Mouse (Mus musculus): Measurements from ENCODE around the gene Mpzl1. TPM values are rescaled to one million over a fixed set of nuclear protein-coding genes. Genes with fewer than 3 reads are reported as not detected.

Mpzl1 gene
- total RNA-seq, 1 experiment = 60.1 TPM

- H3K36me3 ChIP-seq (ENCODE audit: control insufficient read depth, insufficient read depth, low read length, poor library complexity, severe bottlenecking) = no peaks in the 10 kb centered on the region
- H3K4me3 ChIP-seq (ENCODE audit: insufficient read depth in 1 of 2, low read depth in 1 of 2, low read length in 2 of 2, poor library complexity in 1 of 2, severe bottlenecking in 1 of 2) = no peak overlapping the region
- H3K9me3 ChIP-seq (ENCODE audit: control insufficient read depth, insufficient read depth, low read depth, low read length) = no peaks in the 10 kb centered on the region
- no peak overlapping the region for H3K9ac ChIP-seq (ENCODE audit: insufficient read depth, low read depth, low read length, poor library complexity, severe bottlenecking)
- in situ Hi-C loops (cut with MboI; ENCODE audit: low sequenced_read_pairs in 2 of 2, unreplicated experiment in 2 of 2) = no loop called here
- no peak overlapping the region for H3K27ac ChIP-seq (ENCODE audit: insufficient read depth, low read depth, low read length, poor library complexity, severe bottlenecking)
- no peak for DNase-seq (ENCODE audit: low read depth, low spot score)
- no peak for TF ChIP-seq MAFK (IDR thresholded peaks at IDR 0.05; ENCODE audit: insufficient read depth, low read depth, low read length)
- TF ChIP-seq ZNF384 (IDR thresholded peaks at IDR 0.05; ENCODE audit: low read depth, low read length) = no peak
- TF ChIP-seq ZC3H11A (IDR thresholded peaks at IDR 0.05; ENCODE audit: borderline replicate concordance, low read depth, low read length) = no peak
- TF ChIP-seq CHD2 (IDR thresholded peaks at IDR 0.05; ENCODE audit: low read depth, low read length) = no peak
- no peak for TF ChIP-seq HCFC1 (IDR thresholded peaks at IDR 0.05; ENCODE audit: borderline replicate concordance, insufficient read depth, low read length)
- peaks cover 0 to 4% of the 10 kb centered on the region in 2 experiments; a peak in 1 of 4 replicates for H3K4me1 ChIP-seq (ENCODE audit: control insufficient read depth in 2 of 2, insufficient read depth in 2 of 2, low read length in 2 of 2, poor library complexity in 1 of 2)
These were observed 45.3 kb upstream of the Mpzl1 start for GRCm38 (mm10) chr1:165679618-165679997.

DNA sequence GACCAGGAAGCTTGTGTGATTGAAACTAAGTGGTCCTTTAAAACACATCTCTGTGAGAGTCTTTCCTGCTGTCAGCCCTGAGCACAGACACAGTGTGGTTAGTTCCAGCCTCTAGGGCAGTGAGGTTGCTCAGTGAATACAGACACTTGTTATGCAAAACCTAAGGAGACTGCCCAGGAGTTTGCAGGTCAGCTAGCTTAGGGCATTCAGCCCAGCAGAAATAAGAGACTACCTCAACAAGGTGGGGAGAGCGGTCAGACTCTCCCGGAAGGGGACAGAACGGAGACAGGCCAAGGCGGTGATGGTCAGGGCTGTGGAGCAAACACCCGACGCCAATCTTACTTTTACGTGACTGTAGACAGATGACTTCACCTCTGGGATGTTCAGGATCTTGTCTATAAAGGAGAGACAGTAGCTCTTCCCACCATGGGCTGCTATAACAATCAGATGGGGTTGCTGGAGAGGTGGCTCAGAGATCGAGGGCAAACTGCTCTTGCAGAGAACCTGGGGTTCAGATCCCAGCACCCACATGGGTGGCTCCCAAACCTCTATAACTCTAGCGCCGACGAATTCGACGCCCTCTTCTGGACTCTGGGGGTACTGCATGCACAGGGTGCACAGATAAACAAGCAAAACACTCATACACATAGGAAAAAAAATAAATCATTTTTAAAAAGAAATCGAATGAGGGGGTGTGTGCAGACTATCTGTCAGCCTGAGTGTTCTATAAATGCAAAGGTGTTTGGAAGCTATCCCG, 44.7 kb upstream of the Mpzl1 start:
- Histone ChIP-seq H3K9me3 (ENCODE audit: control insufficient read depth, insufficient read depth, low read depth, low read length) (no peaks in the 10 kb centered on the region), H3K9ac (ENCODE audit: insufficient read depth, low read depth, low read length, poor library complexity, severe bottlenecking) (no peak overlapping the region), H3K4me1 (ENCODE audit: control insufficient read depth in 2 of 2, insufficient read depth in 2 of 2, low read length in 2 of 2, poor library complexity in 1 of 2) (peaks cover 0 to 4% of the 10 kb centered on the region in 2 experiments; a peak in 1 of 4 replicates), H3K4me3 (ENCODE audit: insufficient read depth in 1 of 2, low read depth in 1 of 2, low read length in 2 of 2, poor library complexity in 1 of 2, severe bottlenecking in 1 of 2) (peak overlapping the region in 1 of 2 experiments; percentile 22; a peak in 2 of 4 replicates), H3K36me3 (ENCODE audit: control insufficient read depth, insufficient read depth, low read length, poor library complexity, severe bottlenecking) (no peaks in the 10 kb centered on the region), H3K27ac (ENCODE audit: insufficient read depth, low read depth, low read length, poor library complexity, severe bottlenecking) (no peak overlapping the region)
- no peak for TF ChIP-seq ZNF384 (IDR thresholded peaks at IDR 0.05; ENCODE audit: low read depth, low read length)
- 0 out of 2 replicates have a peak, but pooled peaks have one; percentile 5 for TF ChIP-seq ZC3H11A (IDR thresholded peaks at IDR 0.05; ENCODE audit: borderline replicate concordance, low read depth, low read length)
- DNase-seq (ENCODE audit: low read depth, low spot score) = peak; percentile 45
- in situ Hi-C loops (cut with MboI; ENCODE audit: low sequenced_read_pairs in 2 of 2, unreplicated experiment in 2 of 2) = no loop called here

- Histone ChIP-seq H3K9ac (ENCODE audit: insufficient read depth, low read depth, low read length, poor library complexity, severe bottlenecking) (no peak overlapping the region), H3K4me1 (ENCODE audit: control insufficient read depth in 2 of 2, insufficient read depth in 2 of 2, low read length in 2 of 2, poor library complexity in 1 of 2) (peaks cover 0 to 4% of the 10 kb centered on the region in 2 experiments; a peak in 1 of 4 replicates), H3K27ac (ENCODE audit: insufficient read depth, low read depth, low read length, poor library complexity, severe bottlenecking) (no peak overlapping the region), H3K4me3 (ENCODE audit: insufficient read depth in 1 of 2, low read depth in 1 of 2, low read length in 2 of 2, poor library complexity in 1 of 2, severe bottlenecking in 1 of 2) (no peak overlapping the region), H3K36me3 (ENCODE audit: control insufficient read depth, insufficient read depth, low read length, poor library complexity, severe bottlenecking) (no peaks in the 10 kb centered on the region), H3K9me3 (ENCODE audit: control insufficient read depth, insufficient read depth, low read depth, low read length) (no peaks in the 10 kb centered on the region)
- TF ChIP-seq ZNF384 (IDR thresholded peaks at IDR 0.05; ENCODE audit: low read depth, low read length) (no peak), CHD2 (IDR thresholded peaks at IDR 0.05; ENCODE audit: low read depth, low read length) (no peak), HCFC1 (IDR thresholded peaks at IDR 0.05; ENCODE audit: borderline replicate concordance, insufficient read depth, low read length) (no peak), ZC3H11A (IDR thresholded peaks at IDR 0.05; ENCODE audit: borderline replicate concordance, low read depth, low read length) (no peak), MAFK (IDR thresholded peaks at IDR 0.05; ENCODE audit: insufficient read depth, low read depth, low read length) (no peak)
- in situ Hi-C loops (cut with MboI; ENCODE audit: low sequenced_read_pairs in 2 of 2, unreplicated experiment in 2 of 2) = no loop called here
- no peak for DNase-seq (ENCODE audit: low read depth, low spot score)
These were observed 43.2 kb upstream of the Mpzl1 start for GRCm38 (mm10) chr1:165677558-165677957.

DNA sequence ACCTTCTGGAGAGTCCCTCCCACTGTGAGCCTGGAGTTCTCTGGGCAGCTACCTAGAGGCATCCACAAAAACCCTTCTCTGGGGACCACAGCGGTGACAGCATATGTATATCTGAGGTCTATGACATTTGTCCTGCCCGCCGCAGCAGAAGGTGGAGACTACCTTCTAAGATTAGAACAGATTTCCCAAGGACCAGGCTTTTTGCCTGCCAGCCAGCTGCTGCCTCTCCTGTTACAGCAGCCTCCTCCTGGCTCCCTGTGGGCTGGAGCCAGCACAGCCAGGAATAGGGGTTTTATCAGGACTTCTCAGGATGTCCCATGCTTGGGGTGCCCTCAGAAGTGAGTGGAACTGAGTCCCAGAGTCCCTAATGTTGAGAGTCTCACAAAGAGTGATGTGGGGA, 42.7 kb upstream of the Mpzl1 start:
- in situ Hi-C loops (cut with MboI; ENCODE audit: low sequenced_read_pairs in 2 of 2, unreplicated experiment in 2 of 2) = no loop called here
- H3K27ac ChIP-seq (ENCODE audit: insufficient read depth, low read depth, low read length, poor library complexity, severe bottlenecking) = no peak overlapping the region
- no peak for TF ChIP-seq MAFK (IDR thresholded peaks at IDR 0.05; ENCODE audit: insufficient read depth, low read depth, low read length)
- no peak for TF ChIP-seq ZNF384 (IDR thresholded peaks at IDR 0.05; ENCODE audit: low read depth, low read length)
- no peak for TF ChIP-seq CHD2 (IDR thresholded peaks at IDR 0.05; ENCODE audit: low read depth, low read length)
- no peak for TF ChIP-seq ZC3H11A (IDR thresholded peaks at IDR 0.05; ENCODE audit: borderline replicate concordance, low read depth, low read length)
- no peak for TF ChIP-seq HCFC1 (IDR thresholded peaks at IDR 0.05; ENCODE audit: borderline replicate concordance, insufficient read depth, low read length)
- DNase-seq (ENCODE audit: low read depth, low spot score) = no peak
- H3K9ac ChIP-seq (ENCODE audit: insufficient read depth, low read depth, low read length, poor library complexity, severe bottlenecking) = no peak overlapping the region
- no peak overlapping the region for H3K4me3 ChIP-seq (ENCODE audit: insufficient read depth in 1 of 2, low read depth in 1 of 2, low read length in 2 of 2, poor library complexity in 1 of 2, severe bottlenecking in 1 of 2)
- peaks cover 0 to 4% of the 10 kb centered on the region in 2 experiments; a peak in 1 of 4 replicates for H3K4me1 ChIP-seq (ENCODE audit: control insufficient read depth in 2 of 2, insufficient read depth in 2 of 2, low read length in 2 of 2, poor library complexity in 1 of 2)
- H3K36me3 ChIP-seq (ENCODE audit: control insufficient read depth, insufficient read depth, low read length, poor library complexity, severe bottlenecking) = no peaks in the 10 kb centered on the region
- H3K9me3 ChIP-seq (ENCODE audit: control insufficient read depth, insufficient read depth, low read depth, low read length) = no peaks in the 10 kb centered on the region

Measured in ES-E14 (cell line).